Mouse (Mus musculus): ENCODE data around the gene Gnpat.
A peak's percentile ranks its signal among the peaks of the same experiment; 100 is the strongest.

The Gnpat gene

GRCm38 (mm10) chr8:124845131-124845530 is 17.7 kb upstream of the Gnpat start:
- DNase-seq (ENCODE audit: low spot score): no peak

GRCm38 (mm10) chr8:124845573-124845972 is 17.3 kb upstream of the Gnpat start:
- DNase-seq (ENCODE audit: low spot score): no peak

- no peak for DNase-seq (ENCODE audit: low spot score)
These were observed 9.3 kb upstream of the Gnpat start for GRCm38 (mm10) chr8:124853511-124853910.

- DNase-seq (ENCODE audit: low spot score): no peak
These were observed 3.4 kb upstream of the Gnpat start for GRCm38 (mm10) chr8:124859466-124859865.

GRCm38 (mm10) chr8:124860188-124860587 is 2.6 kb upstream of the Gnpat start:
- DNase-seq (ENCODE audit: low spot score): no peak

GRCm38 (mm10) chr8:124863163-124863677 is 387 bp downstream of the Gnpat start:
- no peak for DNase-seq (ENCODE audit: low spot score)

- DNase-seq (ENCODE audit: low spot score): no peak
These were observed 896 bp downstream of the Gnpat start for GRCm38 (mm10) chr8:124863729-124864128.

- no peak for DNase-seq (ENCODE audit: low spot score)
These were observed 3.8 kb downstream of the Gnpat start for GRCm38 (mm10) chr8:124866669-124867068.

- DNase-seq (ENCODE audit: low spot score): no peak
These were observed 4.3 kb downstream of the Gnpat start for GRCm38 (mm10) chr8:124867126-124867525.

GRCm38 (mm10) chr8:124869708-124870107 is 6.9 kb downstream of the Gnpat start:
- DNase-seq (ENCODE audit: low spot score): no peak

GRCm38 (mm10) chr8:124871474-124871873 is 8.6 kb downstream of the Gnpat start:
- DNase-seq (ENCODE audit: low spot score): no peak

- DNase-seq (ENCODE audit: low spot score): no peak
These were observed 9.2 kb downstream of the Gnpat start for GRCm38 (mm10) chr8:124872081-124872480.

GRCm38 (mm10) chr8:124872690-124873089 is 9.9 kb downstream of the Gnpat start:
- no peak for DNase-seq (ENCODE audit: low spot score)

- DNase-seq (ENCODE audit: low spot score): no peak
These were observed 15.3 kb downstream of the Gnpat start for GRCm38 (mm10) chr8:124878141-124878540.

GRCm38 (mm10) chr8:124878946-124879526 is 16.2 kb downstream of the Gnpat start:
- no peak for DNase-seq (ENCODE audit: low spot score)

- DNase-seq (ENCODE audit: low spot score): no peak
These were observed 25.6 kb downstream of the Gnpat start for GRCm38 (mm10) chr8:124888385-124888784.

- no peak for DNase-seq (ENCODE audit: low spot score)
These were observed 29.8 kb downstream of the Gnpat start for GRCm38 (mm10) chr8:124892596-124892995.

GRCm38 (mm10) chr8:124896010-124896631 is 33.3 kb downstream of the Gnpat start:
- no peak for DNase-seq (ENCODE audit: low spot score)

- DNase-seq (ENCODE audit: low spot score): peak; percentile 64
These were observed 34.0 kb downstream of the Gnpat start for GRCm38 (mm10) chr8:124896632-124897385.

- DNase-seq (ENCODE audit: low spot score): peak; percentile 93
These were observed 34.8 kb downstream of the Gnpat start, which contains the start of the genes Exoc8 and Sprtn for GRCm38 (mm10) chr8:124897386-124898250. TSS of gene Exoc8 (minus strand) at chr8:124897705. TSS of gene Sprtn (plus strand) at chr8:124897886.

- DNase-seq (ENCODE audit: low spot score): no peak
These were observed 35.5 kb downstream of the Gnpat start for GRCm38 (mm10) chr8:124898251-124898905.
